Mouse (Mus musculus) spleen, adult 12 weeks (tissue): Measurements from ENCODE around the gene Myo9b.
A peak's percentile ranks its signal among the peaks of the same experiment; 100 is the strongest.
"Not testable (repeated sequence)": the region's sequence is repeated elsewhere in the genome, so short reads cannot be mapped to it uniquely, and the experiment has no call there.

ENCODE experiments used
- DNase-seq: peaks from one replicate; pipeline ENCODE4 v3.0.0; 2022; ENCODE audit warnings: low spot score

Myo9b gene

DNA sequence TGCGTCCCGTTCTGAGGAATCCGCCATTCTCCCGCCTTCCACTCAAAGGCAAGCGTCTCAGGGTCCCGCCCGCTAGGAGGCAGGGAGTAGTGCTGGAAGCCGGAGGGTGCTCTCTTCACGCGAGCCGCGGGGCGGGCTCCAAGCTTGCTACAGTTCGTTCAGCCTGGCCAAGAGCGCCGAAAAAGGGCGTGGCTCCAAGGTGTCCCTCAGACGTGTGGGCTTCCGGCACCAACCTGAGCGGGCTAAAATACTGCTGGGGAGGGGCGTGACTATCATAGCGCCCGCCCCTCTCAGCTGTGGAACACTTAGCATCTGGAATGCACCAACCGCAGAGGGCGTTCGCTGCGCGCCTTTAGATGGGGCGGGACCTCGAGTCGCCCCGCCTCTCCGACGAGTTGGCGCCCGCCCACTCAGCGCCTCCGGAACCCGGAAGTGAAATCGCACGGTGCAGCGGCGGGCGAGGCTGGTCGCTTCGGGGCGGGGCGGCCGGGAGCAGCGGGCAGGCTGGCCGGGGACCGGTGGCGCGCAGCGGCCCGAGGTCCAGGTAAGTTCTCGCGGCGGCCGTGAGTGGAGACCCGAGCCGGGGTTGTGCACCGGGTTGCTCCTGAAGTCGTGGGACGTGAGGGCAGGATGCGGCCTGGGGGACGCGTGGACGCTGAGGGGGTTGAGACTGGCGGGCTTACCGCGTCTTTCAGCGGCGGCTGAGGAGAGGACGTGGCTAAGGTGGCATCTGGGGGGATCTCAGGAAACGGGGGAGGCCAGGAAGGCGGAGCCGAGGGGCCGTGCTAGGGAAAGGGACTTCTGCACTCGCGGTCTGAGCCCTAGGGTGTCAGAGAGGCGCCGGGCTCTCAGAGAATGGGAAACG is at the start of gene Myo9b, which contains the start of gene Haus8:
Gene Myo9b (plus strand): TSS at position 429 of the 865 bp plus-strand sequence.
Gene Haus8 (minus strand): TSS at position 649 of the 865 bp plus-strand sequence.
- peak; percentile 98 for DNase-seq

DNA sequence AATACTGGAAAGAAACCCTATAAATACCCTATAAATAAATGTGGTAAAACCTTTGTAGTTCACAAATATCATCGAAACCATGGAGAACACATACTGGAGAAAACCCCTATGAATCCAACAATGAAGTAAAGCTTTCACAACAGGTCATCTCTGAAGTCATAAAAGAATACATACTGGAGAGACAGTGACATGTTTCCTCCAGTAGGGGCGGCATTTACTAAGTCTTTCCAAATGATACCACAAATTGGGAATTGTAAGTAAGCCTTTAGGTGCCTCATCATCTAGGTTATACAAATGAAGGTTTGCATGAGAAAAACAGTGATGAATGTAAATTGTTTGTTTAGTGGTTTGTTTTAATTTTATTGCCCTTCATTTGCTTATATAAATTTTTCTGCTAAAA is 48.0 kb upstream of the Myo9b start:
- DNase-seq, result no peak

DNA sequence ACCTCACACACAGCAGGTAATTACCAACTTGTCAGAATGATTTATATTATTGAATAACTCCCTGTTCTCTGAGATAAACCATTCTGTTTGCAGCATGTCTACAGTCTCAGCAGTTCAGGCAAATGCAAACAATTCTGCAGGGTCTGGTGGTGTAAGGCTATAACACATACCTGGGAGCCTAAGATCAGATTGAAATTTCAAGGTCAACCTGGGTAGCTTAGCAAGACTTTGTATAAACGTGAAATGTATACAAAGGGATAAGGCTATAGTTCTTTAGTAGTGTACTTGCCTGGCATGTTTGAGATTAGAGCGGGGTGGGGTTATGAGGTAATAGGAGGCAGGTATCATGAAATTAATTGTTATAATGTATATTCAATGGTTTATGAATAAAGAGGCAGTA is 29.8 kb upstream of the Myo9b start:
- DNase-seq, result no peak

DNA sequence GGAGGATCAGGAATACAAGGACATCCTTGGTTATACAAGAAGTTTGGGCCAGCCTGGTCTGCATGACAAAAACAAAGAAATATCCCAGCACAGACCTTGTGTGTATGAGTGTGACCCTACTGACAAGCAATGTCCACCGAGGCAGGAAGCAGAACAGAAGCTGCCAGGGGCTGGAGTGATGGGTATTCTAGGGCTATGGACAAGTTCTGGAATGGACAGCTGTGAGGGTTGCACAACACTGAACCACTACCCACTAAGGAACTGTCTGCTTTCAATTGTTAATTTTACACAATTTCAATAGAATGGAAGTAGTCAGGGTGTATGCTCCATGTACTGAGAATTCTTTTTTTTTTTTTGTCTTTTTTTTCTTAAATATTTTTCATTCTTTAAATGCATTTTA is 24.3 kb upstream of the Myo9b start:
- DNase-seq, result no peak

DNA sequence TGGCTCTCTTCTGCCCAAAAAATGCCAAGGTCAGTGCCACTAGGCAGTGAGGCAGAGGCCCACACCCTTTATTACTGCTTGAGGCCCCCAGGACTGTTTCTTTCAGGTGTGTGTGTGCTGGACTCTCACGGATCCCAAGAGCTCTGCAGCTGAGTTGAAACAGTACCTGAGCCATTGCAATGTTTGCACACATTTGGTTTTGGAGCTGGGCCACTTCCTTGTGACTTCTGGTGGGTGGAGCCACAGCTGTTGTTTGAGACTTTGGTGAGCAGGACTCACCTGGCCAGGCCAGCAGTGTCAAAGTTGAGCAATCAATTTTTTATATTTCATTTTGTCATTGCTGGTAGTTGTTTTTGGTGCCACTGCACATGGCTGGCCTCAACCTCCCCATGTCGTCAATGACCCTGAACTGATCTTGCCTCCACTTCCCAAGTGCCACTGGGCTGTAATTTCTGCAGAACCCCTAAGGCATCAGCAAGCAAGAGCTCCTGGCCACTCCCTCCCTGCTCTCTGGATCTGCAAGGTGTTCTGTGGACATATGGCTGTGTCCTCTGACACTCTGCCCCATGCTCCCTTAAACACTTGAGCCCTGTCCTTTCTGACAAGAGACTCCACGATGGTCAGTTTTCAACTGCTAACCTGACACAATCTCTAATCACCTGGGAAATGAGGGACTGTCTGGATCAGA is 15.8 kb upstream of the Myo9b start:
- DNase-seq, result no peak

DNA sequence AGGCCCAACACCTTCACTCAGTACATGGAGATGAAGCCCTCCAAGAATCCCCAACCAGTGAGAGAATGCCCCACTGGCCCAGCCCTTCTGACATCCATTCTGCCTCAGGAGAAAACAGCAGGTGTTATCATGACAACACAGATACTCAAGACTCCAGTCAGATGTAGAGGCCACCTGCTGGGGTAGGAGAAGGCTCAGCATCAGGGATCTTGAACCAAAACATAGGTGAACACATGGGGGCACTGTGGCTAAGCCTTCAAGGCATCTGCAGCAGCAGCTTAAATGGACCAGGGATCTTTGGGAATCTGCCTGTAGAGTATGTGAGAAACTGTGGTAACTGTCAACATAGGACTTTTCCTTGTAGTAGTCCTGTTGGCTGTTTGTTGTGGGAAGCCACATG is 11.3 kb upstream of the Myo9b start:
- DNase-seq, result no peak

DNA sequence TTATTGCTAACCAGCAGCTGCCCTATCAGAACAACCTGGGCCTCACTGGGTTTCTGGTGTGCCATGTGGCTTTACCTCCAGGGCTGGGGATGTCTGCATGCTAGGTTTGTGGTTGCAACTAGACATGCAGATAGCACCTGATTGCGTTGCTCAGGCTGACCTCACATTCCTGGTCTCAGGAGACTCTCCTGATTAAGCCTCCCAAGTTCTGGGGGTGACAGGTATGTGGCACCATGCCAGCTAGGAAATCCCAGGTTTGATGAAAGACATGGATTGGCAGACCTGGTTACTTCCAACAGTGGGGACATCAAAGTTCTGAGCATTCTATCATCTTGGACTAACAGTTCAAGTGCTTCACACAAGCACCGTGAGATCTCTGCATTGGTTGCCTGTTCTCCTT is 4.8 kb upstream of the Myo9b start:
- no peak for DNase-seq

DNA sequence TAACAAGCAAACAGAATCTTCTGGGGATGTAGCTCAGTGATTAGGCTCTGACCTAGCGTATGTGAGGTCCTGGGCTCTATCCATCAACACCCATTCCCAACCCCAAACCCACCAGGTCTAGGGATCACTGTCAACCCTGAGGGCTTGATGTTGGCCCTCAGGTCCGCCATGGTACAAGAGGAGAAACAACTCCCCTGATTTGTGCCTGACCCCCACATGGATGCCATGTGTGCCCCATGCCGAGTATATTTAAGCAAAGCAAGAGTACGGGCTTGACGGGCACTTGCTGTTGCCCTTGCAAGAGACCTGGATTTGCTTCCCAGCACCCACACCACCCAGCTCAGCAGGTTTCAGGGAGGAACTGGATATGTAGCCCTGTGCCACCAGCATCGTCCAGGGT is 4.2 kb upstream of the Myo9b start:
- DNase-seq, result not testable (repeated sequence)

DNA sequence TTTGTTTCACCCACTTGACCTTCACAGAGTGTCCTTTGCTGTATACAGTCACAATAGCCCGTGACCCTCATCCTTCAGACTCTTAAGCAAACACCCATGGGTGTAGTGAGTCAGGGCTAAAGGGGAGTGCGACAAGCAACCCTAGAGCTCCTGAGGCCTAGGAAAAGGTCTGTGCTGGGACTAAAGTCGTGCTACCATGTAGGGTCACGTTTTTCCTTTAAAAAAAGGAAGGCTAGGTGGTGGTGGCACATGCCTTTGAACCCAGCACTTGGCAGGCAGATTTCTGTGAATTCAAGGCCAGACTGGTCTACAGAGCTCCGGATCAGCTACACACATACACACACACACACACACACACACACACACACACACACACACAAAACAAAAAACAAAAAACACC is 884 bp upstream of the Myo9b start:
- DNase-seq, result no peak

DNA sequence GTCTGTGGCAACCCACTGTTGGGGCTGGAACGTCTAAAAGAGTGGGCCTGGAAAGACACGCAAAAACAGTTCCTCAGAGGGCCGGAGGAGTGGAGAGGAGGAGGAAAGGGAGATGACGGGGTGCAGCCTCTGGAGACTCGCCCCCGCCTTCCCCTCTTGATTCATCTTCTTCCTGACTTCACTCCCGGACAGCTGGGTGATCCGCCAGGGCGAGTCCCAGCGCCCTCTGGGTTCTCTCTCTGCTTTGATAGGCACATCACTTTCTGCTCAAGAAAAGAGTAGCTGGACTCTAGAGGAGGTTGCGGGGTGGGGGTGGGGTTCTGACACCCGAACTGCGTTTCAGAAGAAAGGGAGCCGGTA is 617 bp downstream of the Myo9b start:
- peak; percentile 58 for DNase-seq

DNA sequence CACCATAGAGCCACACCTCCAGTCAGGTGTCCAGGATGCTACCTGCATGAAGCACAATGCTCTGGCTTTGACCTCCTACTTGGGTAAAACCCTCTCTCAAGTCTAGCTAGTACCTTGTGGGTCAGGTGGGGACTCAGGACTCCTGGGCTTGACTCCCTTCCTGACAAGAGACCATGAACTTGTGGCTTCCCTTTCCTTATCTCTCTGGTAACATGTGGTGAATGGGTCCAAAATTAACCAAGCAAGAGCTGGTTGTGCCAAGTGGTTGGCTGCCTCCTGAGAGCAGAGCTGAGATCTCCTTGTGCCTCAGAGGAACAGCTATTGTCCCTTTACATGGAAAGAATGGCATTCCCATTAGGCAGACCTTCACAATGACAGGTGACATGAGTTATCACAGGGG is 2.0 kb downstream of the Myo9b start:
- no peak for DNase-seq

DNA sequence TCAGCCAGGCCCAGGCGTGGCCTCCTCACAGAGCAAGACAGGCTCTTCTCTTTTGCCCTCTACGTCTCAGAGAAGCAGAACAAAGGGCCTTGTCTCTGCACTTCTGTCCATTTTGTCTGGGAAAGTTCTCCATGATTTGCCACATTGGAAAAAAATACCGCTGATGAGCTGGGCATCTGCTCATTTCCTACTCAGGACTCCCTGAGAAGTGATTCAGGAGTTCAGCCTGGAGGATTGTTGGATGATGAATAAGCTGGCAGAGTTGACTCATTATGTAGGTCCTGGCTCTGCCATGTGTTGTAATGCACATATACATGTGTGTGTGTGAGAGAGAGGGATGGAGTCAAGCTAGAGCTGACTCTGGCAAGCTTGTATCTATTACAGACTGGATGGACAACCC is 3.7 kb downstream of the Myo9b start:
- no peak for DNase-seq

DNA sequence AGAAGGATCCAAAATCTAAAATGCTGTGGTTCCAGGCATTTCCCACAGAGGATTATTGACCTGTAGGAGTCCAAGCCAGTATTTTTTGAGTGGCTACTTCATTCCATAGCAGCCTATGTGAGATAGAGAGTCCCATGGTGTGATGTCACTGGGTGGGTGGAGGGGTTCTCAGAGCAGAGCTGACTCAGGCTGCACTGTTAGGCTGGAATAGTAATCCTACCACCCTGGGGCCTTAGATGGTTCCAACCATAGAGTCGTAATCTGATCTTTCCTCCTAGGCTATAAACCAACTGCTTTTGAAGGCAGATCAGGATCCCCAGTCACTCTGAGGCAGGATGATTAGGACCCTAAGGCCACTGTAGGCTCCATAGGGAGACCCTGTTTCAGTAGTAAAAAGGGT is 6.9 kb downstream of the Myo9b start:
- not testable (repeated sequence) for DNase-seq

DNA sequence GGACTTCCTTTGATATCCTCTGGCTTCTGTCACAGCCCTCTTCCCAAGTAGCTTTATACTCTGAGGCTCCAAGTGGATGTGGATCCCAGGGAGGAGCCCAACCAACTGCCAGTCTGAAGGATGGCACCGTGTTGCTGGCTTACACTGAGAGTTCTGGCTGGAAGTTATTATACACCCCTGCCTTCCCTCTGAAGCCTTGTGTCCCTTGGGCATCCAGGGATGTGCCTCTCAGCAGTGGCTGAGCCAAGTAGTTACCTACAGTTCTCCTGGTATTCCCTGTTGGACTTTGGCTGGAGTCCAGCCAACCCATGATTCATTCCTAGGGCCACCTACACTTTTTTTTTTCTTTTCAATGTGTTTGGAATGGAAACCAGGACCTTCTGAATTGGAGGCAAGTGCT is 9.2 kb downstream of the Myo9b start:
- DNase-seq, result not testable (repeated sequence)

DNA sequence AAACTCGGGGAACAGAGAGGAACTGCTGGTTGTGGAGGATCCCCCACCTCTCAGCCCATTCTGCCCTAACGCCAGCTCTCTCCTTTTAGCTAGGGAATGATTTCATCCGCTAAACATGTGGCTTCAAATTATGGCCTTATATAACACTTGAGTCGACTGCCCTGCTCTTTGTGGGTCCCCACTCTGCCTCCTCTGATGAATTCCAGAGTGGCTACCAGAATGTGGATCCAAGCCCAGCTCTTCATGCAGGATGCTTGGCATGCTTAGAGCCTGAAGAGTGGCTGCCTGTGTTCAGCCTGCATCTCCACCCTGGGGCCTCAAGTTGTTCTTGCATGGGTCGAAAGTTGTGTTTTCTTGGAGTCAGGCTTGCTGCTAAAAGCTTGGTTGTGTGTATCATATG is 10.1 kb downstream of the Myo9b start:
- no peak for DNase-seq

DNA sequence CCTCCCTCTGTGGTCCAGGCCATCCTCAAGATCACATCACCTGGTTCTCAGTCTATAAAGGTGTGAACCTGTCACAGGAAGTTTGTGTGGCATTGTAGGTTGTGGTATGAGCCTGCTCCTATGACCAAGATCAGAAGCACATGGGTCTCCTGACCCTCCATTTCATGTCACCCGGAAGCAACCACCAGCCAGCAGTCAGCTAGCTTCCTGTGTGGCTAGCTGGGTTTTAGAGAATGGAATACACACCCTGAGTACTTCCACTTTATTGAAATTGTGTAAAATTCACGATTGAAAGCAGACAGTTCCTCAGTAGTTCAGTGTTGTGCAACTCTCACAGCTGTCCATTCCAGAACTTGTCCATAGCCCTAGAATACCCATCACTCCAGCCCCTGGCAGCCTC is 13.7 kb downstream of the Myo9b start:
- DNase-seq, result not testable (repeated sequence)

DNA sequence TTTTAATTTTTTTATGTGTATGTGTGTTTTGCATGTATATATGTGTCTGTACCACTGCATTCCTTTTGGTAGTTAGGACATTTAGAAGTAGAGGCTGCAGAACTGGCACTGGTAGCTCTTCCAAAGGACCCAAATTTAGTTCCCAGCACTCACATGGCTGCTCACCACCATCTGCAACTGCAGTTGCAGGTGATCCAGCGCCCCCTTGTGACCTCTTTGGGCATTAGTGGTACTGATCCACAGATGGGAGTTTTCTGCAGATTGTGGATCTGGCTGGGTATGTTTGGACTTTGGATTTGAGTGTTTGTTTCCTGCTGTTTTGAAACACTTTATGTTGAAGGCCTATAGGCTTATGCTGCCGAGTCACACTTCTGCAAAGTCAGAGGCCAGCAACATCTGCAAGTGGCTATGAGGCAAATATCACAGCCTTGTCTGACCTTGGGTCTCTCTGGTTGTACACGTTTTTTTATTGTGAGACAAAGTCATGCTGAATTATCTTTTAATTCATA is 16.0 kb downstream of the Myo9b start:
- no peak for DNase-seq

DNA sequence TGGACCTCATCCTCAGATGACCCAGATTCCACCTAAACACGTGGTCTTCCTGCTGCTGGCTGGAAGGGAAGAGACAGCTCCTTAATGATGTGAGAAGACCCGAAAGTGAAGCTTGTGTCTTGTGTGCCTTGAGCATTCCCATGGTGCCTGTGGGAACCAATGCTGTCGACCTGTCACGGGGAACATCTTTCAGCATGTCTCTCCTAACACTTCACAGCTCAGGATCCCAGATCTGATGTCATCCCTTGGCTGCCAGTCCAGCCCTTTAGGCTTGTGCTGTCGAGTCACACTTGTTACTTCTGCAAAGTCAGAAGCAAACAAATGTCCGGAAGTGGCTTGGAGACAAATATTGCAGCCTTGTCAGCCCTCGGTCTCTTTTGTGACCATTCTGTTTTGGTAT is 16.6 kb downstream of the Myo9b start:
- no peak for DNase-seq

DNA sequence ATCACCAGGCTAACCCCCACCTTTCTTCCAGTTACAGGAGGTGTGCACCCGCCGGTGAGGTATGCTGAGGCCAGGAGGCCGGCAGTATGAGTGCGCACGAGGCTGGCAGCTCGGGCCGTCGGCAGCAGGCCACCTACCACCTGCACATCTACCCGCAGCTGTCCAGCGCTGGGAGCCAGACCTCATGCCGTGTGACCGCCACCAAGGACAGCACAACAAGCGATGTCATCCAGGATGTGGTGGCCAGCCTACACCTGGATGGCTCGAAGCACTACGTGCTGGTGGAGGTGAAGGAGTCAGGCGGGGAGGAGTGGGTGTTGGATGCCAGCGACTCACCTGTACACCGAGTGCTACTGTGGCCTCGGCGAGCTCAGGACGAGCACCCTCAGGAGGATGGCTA is 17.7 kb downstream of the Myo9b start:
- DNase-seq, result no peak

DNA sequence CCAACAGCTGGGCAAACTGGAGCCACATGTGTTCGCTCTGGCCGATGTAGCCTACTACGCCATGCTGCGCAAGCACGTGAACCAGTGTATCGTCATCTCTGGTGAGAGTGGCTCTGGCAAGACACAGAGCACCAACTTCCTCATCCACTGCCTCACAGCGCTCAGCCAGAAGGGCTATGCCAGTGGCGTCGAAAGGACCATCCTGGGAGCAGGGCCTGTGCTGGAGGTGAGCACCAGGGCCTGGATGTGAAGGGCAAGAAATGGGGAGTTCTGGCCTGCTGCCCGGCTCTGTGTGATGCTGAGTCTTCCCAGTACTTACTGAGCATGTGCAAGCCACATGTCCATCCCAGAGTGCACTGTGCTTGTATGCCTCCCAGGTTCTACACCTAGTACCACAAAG is 18.4 kb downstream of the Myo9b start:
- DNase-seq, result no peak

DNA sequence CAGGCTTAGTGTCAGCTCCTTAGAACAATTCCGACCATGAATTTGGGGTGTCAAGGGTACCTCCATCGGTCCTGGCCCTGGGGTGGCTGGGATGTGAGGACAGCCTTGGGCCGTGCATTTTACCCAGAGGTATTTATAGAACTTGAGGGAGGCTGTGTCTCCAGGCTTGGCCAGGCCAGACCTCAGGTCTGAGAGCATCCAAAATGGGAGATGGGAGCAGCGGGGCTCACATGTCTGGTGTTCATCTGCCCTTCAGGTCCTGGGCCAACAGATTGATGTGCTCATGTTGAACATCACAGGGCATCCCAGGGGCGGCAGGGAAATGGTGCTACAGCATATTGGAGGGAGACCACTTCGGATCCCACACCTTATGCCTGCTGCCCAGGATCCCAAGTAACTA is 18.8 kb downstream of the Myo9b start:
- no peak for DNase-seq

DNA sequence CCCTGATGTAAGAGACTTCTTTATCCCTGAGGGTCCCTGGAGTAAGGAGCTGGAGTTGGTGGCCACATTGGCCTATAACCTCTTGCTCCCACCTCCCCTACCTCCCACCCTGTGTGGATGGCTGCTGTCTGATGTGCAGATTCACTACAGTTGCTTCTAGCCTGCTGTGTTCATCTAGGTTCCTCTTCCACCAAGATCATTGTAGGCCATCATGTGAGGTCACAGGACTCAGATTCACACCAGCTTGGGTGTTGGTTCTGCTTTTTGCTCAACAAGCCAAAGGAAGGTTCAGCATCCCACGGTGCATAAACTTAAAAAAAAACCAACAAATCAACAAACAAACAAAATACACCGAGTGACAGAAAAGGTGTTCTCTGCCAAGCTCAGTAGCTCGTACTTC is 21.4 kb downstream of the Myo9b start:
- not testable (repeated sequence) for DNase-seq

DNA sequence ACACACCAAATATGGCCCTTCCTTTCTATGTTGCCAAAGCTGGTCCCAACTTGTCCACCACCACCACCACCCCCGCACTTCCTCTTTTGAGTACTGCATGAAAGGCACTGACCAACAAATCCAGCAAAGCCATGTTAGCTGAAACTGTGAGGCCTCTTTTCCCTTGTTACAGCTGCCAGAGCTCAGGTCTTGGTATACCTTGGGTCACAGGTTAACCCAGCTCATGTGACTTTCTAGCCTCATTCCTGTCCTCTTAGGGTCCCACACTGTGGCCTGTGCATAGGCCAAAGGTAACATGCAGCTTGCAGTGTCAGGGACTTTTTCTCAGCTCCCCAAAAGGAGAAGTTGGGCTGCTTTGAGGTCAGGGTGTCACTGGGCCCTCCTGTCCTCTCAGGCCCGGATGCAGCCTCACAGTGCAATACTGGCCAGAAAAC is 23.7 kb downstream of the Myo9b start:
- DNase-seq, result peak; percentile 25
